In genomic region chr1:134679445-134679844, GRCm38 (mm10) we compare ENCODE assay signal across 13 mouse cellular contexts. TPM values are rescaled to one million over a fixed set of nuclear protein-coding genes. Genes with fewer than 3 reads are reported as not detected.
DNase-seq lines count a peak whose midpoint lies in the region; ATAC-seq lines count a peak whose summit lies in the region.
"Had no signal": no experiment of that assay in that cellular context is flagged by ENCODE, and none has a peak within 500 bp of the region (broad histone marks: within the 10 kb centered on the region; RNA-seq: fewer than 3 reads in every experiment).

No protein-coding gene starts in this region.

- H3K9me3 ChIP-seq in heart, embryonic 11.5 days (replicated peaks; ENCODE audit: control insufficient read depth, low read length), result no peaks in the 10 kb centered on the region
- H3K9me3 ChIP-seq in megakaryocyte, embryonic 14.5 days, result no peaks in the 10 kb centered on the region

- 74% methylated on average over 4 of the region's 4 CpGs for WGBS in heart, embryonic 11.5 days (ENCODE audit: insufficient replicate concordance)

- H3K27me3 ChIP-seq in heart, embryonic 11.5 days (ENCODE audit: control insufficient read depth, insufficient read depth, low read length), result 0 out of 2 replicates have a peak, but pooled peaks cover 7% of the 10 kb centered on the region
- H3K27me3 ChIP-seq in megakaryocyte, embryonic 14.5 days (replicated peaks), result peaks cover 62% of the 10 kb centered on the region

- no peak overlapping the region for H3K9ac ChIP-seq in heart, embryonic 11.5 days (ENCODE audit: low read depth, low read length)
- H3K9ac ChIP-seq: hindbrain, embryonic 14.5 days had no signal

- no peaks in the 10 kb centered on the region for H3K4me1 ChIP-seq in heart, embryonic 11.5 days (ENCODE audit: control insufficient read depth, insufficient read depth, low read length)
- H3K4me1 ChIP-seq in megakaryocyte, embryonic 14.5 days, result peaks cover 11% of the 10 kb centered on the region

- peak; percentile 14 for DNase-seq in heart, adult 8-10 months (ENCODE audit: low spot score)
- peak; percentile 5 for DNase-seq in thymus, postnatal 0 days (ENCODE audit: low spot score)
- no peak for DNase-seq in thymus, postnatal 10 days (ENCODE audit: low spot score in 2 of 2)
- no peak for DNase-seq in cerebellum, postnatal 36 days
- DNase-seq in left cerebral cortex, postnatal 36 days (ENCODE audit: low spot score in 2 of 2), result no peak
- DNase-seq: cerebellum, adult 18-20 months; kidney, adult 9 months; thymus, postnatal 36 days had no signal

- intact Hi-C loops in left cerebral cortex, postnatal 36 days (cut with DNase I), result no loop called here

- no peak overlapping the region for H3K4me2 ChIP-seq in heart, embryonic 11.5 days
- H3K4me2 ChIP-seq: hindbrain, embryonic 14.5 days had no signal

- no peak overlapping the region for H3K4me3 ChIP-seq in heart, embryonic 11.5 days (ENCODE audit: low read depth, low read length)
- H3K4me3 ChIP-seq in megakaryocyte, embryonic 14.5 days (replicated peaks), result peak overlapping the region; percentile 80
- H3K4me3 ChIP-seq: myocyte had no signal

- H3K36me3 ChIP-seq in heart, embryonic 11.5 days (ENCODE audit: control insufficient read depth, insufficient read depth, low read length), result no peaks in the 10 kb centered on the region
- no peaks in the 10 kb centered on the region for H3K36me3 ChIP-seq in megakaryocyte, embryonic 14.5 days (replicated peaks; ENCODE audit: low read length)

- H3K27ac ChIP-seq in heart, embryonic 11.5 days (ENCODE audit: low read depth, low read length), result no peak overlapping the region
- H3K27ac ChIP-seq: hindbrain, embryonic 14.5 days had no signal

- no peak for ATAC-seq in heart, embryonic 11.5 days (replicated peaks; ENCODE audit: insufficient number of reproducible peaks, low FRiP score, low TSS enrichment)
- ATAC-seq in megakaryocyte-erythroid progenitor cell, adult 5-6 weeks (replicated peaks; ENCODE audit: low FRiP score, low TSS enrichment, poor library complexity, severe bottlenecking), result no peak

RNA-seq across cellular contexts. Expression of gene Syt2, which starts 33.0 kb away (rescaled TPM):
- total RNA-seq in heart, adult 8-10 months (2022), result under 1 TPM in 1 of 4 experiments, not detected in 3; 0.30 TPM
- 0.37 and 0.79 TPM in 2 replicates for polyA plus RNA-seq in heart, embryonic 11.5 days (2014; fragmentation: Nextera tagmentation; extraction: Ambion mirVana)
- 0.03 and 0.14 TPM in 2 replicates for polyA plus RNA-seq in thymus, postnatal 0 days (2015; fragmentation: Nextera tagmentation; extraction: Ambion mirVana)
- 0.01 TPM in 1 of 2 replicates, not detected in the other for polyA plus RNA-seq in megakaryocyte, embryonic 14.5 days (2012; ENCODE audit: insufficient read depth, low replicate concordance)
- 10 to 100 TPM; 49.4 to 71.5 TPM for total RNA-seq in left cerebral cortex, postnatal 36 days (2021)
- 0.33 TPM in 1 of 2 replicates, not detected in the other for total RNA-seq in megakaryocyte-erythroid progenitor cell, adult 5-6 weeks (2014; fragmentation: Nextera tagmentation)
- 0.05 TPM in 1 of 2 replicates, not detected in the other for total RNA-seq in megakaryocyte-erythroid progenitor cell, adult 5-6 weeks (2017)

Comparison
In these comparisons a context has a peak if more than half of its experiments do, and no peak if none do; other contexts are left out.
1. DNase-seq: peak in heart, adult 8-10 months (single experiment) and thymus, postnatal 0 days (single experiment); none in thymus, postnatal 10 days (0 of 2), cerebellum, postnatal 36 days (0 of 2) and left cerebral cortex, postnatal 36 days (0 of 2).
2. RNA of gene Syt2, which starts 33.0 kb away (total RNA-seq): 49.4 to 71.5 TPM in left cerebral cortex, postnatal 36 days; 0.05 to 0.33 TPM in megakaryocyte-erythroid progenitor cell, adult 5-6 weeks and 0.30 TPM in heart, adult 8-10 months; every median in the first group is over 10 times any median in the second.